Comparison of ENCODE assay signal across 11 mouse cellular contexts in the genomic region with DNA sequence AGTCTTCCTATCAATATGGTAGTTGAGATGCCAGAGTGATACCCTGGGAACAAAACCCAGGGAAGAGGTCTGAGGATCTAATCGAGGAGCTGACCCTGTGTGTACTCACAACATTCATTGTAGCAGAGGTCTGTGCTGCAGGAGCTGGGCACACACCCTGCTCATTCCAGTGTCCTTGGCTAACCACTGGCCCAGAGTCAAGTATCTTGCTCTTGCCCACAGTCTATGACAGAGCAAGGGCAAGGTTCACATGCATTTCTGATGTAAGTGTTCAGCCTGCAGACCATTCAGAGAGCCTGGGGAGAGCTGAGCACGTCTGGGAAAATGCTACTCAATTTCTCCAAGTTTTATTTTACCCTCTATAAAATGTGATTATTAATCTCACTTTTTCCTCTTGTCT.
A peak's percentile ranks its signal among the peaks of the same experiment; 100 is the strongest.
DNase-seq lines count a peak whose midpoint lies in the region; ATAC-seq and TF ChIP-seq lines count a peak whose summit lies in the region.
"Had no signal": no experiment of that assay in that cellular context is flagged by ENCODE, and none has a peak within 500 bp of the region (broad histone marks: within the 10 kb centered on the region; RNA-seq: fewer than 3 reads in every experiment).

No protein-coding gene starts in this region.

- TF ChIP-seq POLR2A in lung, adult 2 months (IDR thresholded peaks at IDR 0.05; ENCODE audit: borderline replicate concordance, extremely low read depth, low read depth, low read length) = no peak

- intact Hi-C loops in heart, postnatal 36 days (cut with DNase I) = no loop called here

- no peak for ATAC-seq in erythroblast, adult 5-6 weeks (replicated peaks; ENCODE audit: low FRiP score, poor library complexity, severe bottlenecking)
- ATAC-seq: midbrain, embryonic 15.5 days had no signal

- no peak for TF ChIP-seq CTCF in lung, adult 2 months (IDR thresholded peaks at IDR 0.05; ENCODE audit: insufficient read depth, low read length)

- H3K4me3 ChIP-seq in lung, adult 2 months (replicated peaks; ENCODE audit: extremely low read depth, low read depth, low read length) = no peak overlapping the region
- H3K4me3 ChIP-seq: limb, embryonic 13.5 days; midbrain, embryonic 15.5 days had no signal

- peak; percentile 41 to 69 for DNase-seq in lung, adult 18-20 months
- DNase-seq in lung, adult 2 months = no peak
- DNase-seq in adrenal gland, postnatal 36 days = peak; percentile 81 to 85
- DNase-seq in heart, postnatal 36 days = peak; percentile 24 to 36
- DNase-seq in lung, postnatal 36 days = peak; percentile 70
- DNase-seq in MN1 (ENCODE audit: low spot score) = no peak
- no peak for DNase-seq in thymus, postnatal 25 days
- DNase-seq: right cerebral cortex, postnatal 4 days had no signal

- H3K4me1 ChIP-seq in lung, adult 2 months (ENCODE audit: control insufficient read depth, insufficient read depth, low read length) = no peaks in the 10 kb centered on the region

- WGBS in lung, adult 2 months = 42% methylated on average over 2 of the region's 2 CpGs

Comparison
In these comparisons a context has a peak if more than half of its experiments do, and no peak if none do; other contexts are left out.
1. DNase-seq: peak in lung, adult 18-20 months (2 of 2), adrenal gland, postnatal 36 days (2 of 2), heart, postnatal 36 days (2 of 2) and lung, postnatal 36 days (single experiment); none in lung, adult 2 months (single experiment), MN1 (single experiment) and thymus, postnatal 25 days (single experiment).